Mouse (Mus musculus): ENCODE results near the gene Zmynd8.

- TF ChIP-seq CTCF (IDR thresholded peaks at IDR 0.05; ENCODE audit: low read depth, low read length) (no peak), TAL1 (conservative IDR thresholded peaks at IDR 0.05; ENCODE audit: low read depth, low read length) (no peak), GATA1 (IDR thresholded peaks at IDR 0.05; ENCODE audit: borderline replicate concordance, low read length) (no peak), GATA2 (IDR thresholded peaks at IDR 0.05; ENCODE audit: borderline replicate concordance, low read depth, low read length) (no peak)
Observed at GRCm38 (mm10) chr2:165889266-165889665, 9.6 kb downstream of the Zmynd8 start.

Data from G1E (cell line).